Mouse (Mus musculus): Measurements from ENCODE around the gene Muc2. TPM values are rescaled to one million over a fixed set of nuclear protein-coding genes. Genes with fewer than 3 reads are reported as not detected.

The Muc2 gene
- total and polyA plus RNA-seq, 3 experiments, result 0.25 TPM; not detected in 2

GRCm38 (mm10) chr7:141699556-141700220 is 9.5 kb downstream of the Muc2 start:
- 80% methylated on average over 8 of the region's 8 CpGs for WGBS
- DNase-seq, result no peak
- Histone ChIP-seq H3K4me1 (ENCODE audit: control insufficient read depth, insufficient read depth, low read length) (no peaks in the 10 kb centered on the region), H3K27me3 (ENCODE audit: control insufficient read depth, insufficient read depth, low read length) (no peaks in the 10 kb centered on the region), H3K9ac (ENCODE audit: low read depth, low read length) (no peak overlapping the region), H3K27ac (no peak overlapping the region), H3K79me2 (replicated peaks; ENCODE audit: control insufficient read depth, insufficient read depth, low read length) (no peaks in the 10 kb centered on the region), H3K36me3 (ENCODE audit: control insufficient read depth, insufficient read depth, low read length) (no peaks in the 10 kb centered on the region), H3K4me3 (no peak overlapping the region)
- no peak for TF ChIP-seq EP300 (IDR thresholded peaks at IDR 0.05; ENCODE audit: insufficient read depth, low read depth, low read length)
- TF ChIP-seq CTCF (IDR thresholded peaks at IDR 0.05), result no peak
- no peak for TF ChIP-seq POLR2A (IDR thresholded peaks at IDR 0.05; ENCODE audit: insufficient read depth, low read depth, low read length)
- intact Hi-C loops (cut with DNase I), result no loop called here

- no peaks in the 10 kb centered on the region for H3K4me1 ChIP-seq (ENCODE audit: control insufficient read depth, insufficient read depth, low read length)
- no peaks in the 10 kb centered on the region for H3K27me3 ChIP-seq (ENCODE audit: control insufficient read depth, insufficient read depth, low read length)
- no peak for DNase-seq
- H3K4me3 ChIP-seq, result no peak overlapping the region
- TF ChIP-seq EP300 (IDR thresholded peaks at IDR 0.05; ENCODE audit: insufficient read depth, low read depth, low read length), result no peak
- no peak for TF ChIP-seq POLR2A (IDR thresholded peaks at IDR 0.05; ENCODE audit: insufficient read depth, low read depth, low read length)
- no peak for TF ChIP-seq CTCF (IDR thresholded peaks at IDR 0.05)
- H3K9ac ChIP-seq (ENCODE audit: low read depth, low read length), result no peak overlapping the region
- no peak overlapping the region for H3K27ac ChIP-seq
- intact Hi-C loops (cut with DNase I), result no loop called here
- WGBS, result 79% methylated on average over 7 of the region's 7 CpGs
- H3K36me3 ChIP-seq (ENCODE audit: control insufficient read depth, insufficient read depth, low read length), result no peaks in the 10 kb centered on the region
- H3K79me2 ChIP-seq (replicated peaks; ENCODE audit: control insufficient read depth, insufficient read depth, low read length), result no peaks in the 10 kb centered on the region
These were observed 57.4 kb downstream of the Muc2 start for GRCm38 (mm10) chr7:141747451-141748100.

- no peak overlapping the region for H3K9ac ChIP-seq (ENCODE audit: low read depth, low read length)
- intact Hi-C loops (cut with DNase I), result no loop called here
- no peaks in the 10 kb centered on the region for H3K79me2 ChIP-seq (replicated peaks; ENCODE audit: control insufficient read depth, insufficient read depth, low read length)
- no peaks in the 10 kb centered on the region for H3K36me3 ChIP-seq (ENCODE audit: control insufficient read depth, insufficient read depth, low read length)
- DNase-seq, result no peak
- WGBS, result 66% methylated on average over 6 of the region's 6 CpGs
- no peak overlapping the region for H3K27ac ChIP-seq
- H3K4me1 ChIP-seq (ENCODE audit: control insufficient read depth, insufficient read depth, low read length), result no peaks in the 10 kb centered on the region
- no peaks in the 10 kb centered on the region for H3K27me3 ChIP-seq (ENCODE audit: control insufficient read depth, insufficient read depth, low read length)
- H3K4me3 ChIP-seq, result no peak overlapping the region
- TF ChIP-seq POLR2A (IDR thresholded peaks at IDR 0.05; ENCODE audit: insufficient read depth, low read depth, low read length) (no peak), CTCF (IDR thresholded peaks at IDR 0.05) (no peak), EP300 (IDR thresholded peaks at IDR 0.05; ENCODE audit: insufficient read depth, low read depth, low read length) (no peak)
These were observed 62.4 kb downstream of the Muc2 start for GRCm38 (mm10) chr7:141752513-141752912.

- Histone ChIP-seq H3K79me2 (replicated peaks; ENCODE audit: control insufficient read depth, insufficient read depth, low read length) (no peaks in the 10 kb centered on the region), H3K4me3 (no peak overlapping the region), H3K27ac (no peak overlapping the region), H3K27me3 (ENCODE audit: control insufficient read depth, insufficient read depth, low read length) (no peaks in the 10 kb centered on the region), H3K4me1 (ENCODE audit: control insufficient read depth, insufficient read depth, low read length) (no peaks in the 10 kb centered on the region), H3K36me3 (ENCODE audit: control insufficient read depth, insufficient read depth, low read length) (no peaks in the 10 kb centered on the region), H3K9ac (ENCODE audit: low read depth, low read length) (no peak overlapping the region)
- DNase-seq, result peak; percentile 40 to 45
- intact Hi-C loops (cut with DNase I), result loop anchor here (1.0 kb wide), 1 partner anchor 169 kb away; no protein-coding TSS in a partner anchor
- 50% methylated on average over 4 of the region's 4 CpGs for WGBS
- TF ChIP-seq POLR2A (IDR thresholded peaks at IDR 0.05; ENCODE audit: insufficient read depth, low read depth, low read length) (no peak), CTCF (IDR thresholded peaks at IDR 0.05) (peak; percentile 77)
These were observed 65.7 kb downstream of the Muc2 start for GRCm38 (mm10) chr7:141755831-141756230.

GRCm38 (mm10) chr7:141758291-141758690 is 68.2 kb downstream of the Muc2 start:
- TF ChIP-seq EP300 (IDR thresholded peaks at IDR 0.05; ENCODE audit: insufficient read depth, low read depth, low read length) (no peak), CTCF (IDR thresholded peaks at IDR 0.05) (no peak)
- Histone ChIP-seq H3K4me1 (ENCODE audit: control insufficient read depth, insufficient read depth, low read length) (no peaks in the 10 kb centered on the region), H3K4me3 (no peak overlapping the region), H3K27me3 (ENCODE audit: control insufficient read depth, insufficient read depth, low read length) (no peaks in the 10 kb centered on the region), H3K27ac (no peak overlapping the region), H3K9ac (ENCODE audit: low read depth, low read length) (no peak overlapping the region), H3K36me3 (ENCODE audit: control insufficient read depth, insufficient read depth, low read length) (no peaks in the 10 kb centered on the region), H3K79me2 (replicated peaks; ENCODE audit: control insufficient read depth, insufficient read depth, low read length) (no peaks in the 10 kb centered on the region)
- DNase-seq, result no peak
- 42% methylated on average over 4 of the region's 4 CpGs for WGBS
- intact Hi-C loops (cut with DNase I), result no loop called here

- Histone ChIP-seq H3K4me3 (no peak overlapping the region), H3K27me3 (ENCODE audit: control insufficient read depth, insufficient read depth, low read length) (no peaks in the 10 kb centered on the region), H3K36me3 (ENCODE audit: control insufficient read depth, insufficient read depth, low read length) (no peaks in the 10 kb centered on the region), H3K27ac (no peak overlapping the region), H3K79me2 (replicated peaks; ENCODE audit: control insufficient read depth, insufficient read depth, low read length) (no peaks in the 10 kb centered on the region), H3K9ac (ENCODE audit: low read depth, low read length) (no peak overlapping the region), H3K4me1 (ENCODE audit: control insufficient read depth, insufficient read depth, low read length) (no peaks in the 10 kb centered on the region)
- TF ChIP-seq POLR2A (IDR thresholded peaks at IDR 0.05; ENCODE audit: insufficient read depth, low read depth, low read length) (no peak), CTCF (IDR thresholded peaks at IDR 0.05) (no peak), EP300 (IDR thresholded peaks at IDR 0.05; ENCODE audit: insufficient read depth, low read depth, low read length) (no peak)
- intact Hi-C loops (cut with DNase I), result no loop called here
- no peak for DNase-seq
- WGBS, result 77% methylated on average over 3 of the region's 3 CpGs
These were observed 80.4 kb downstream of the Muc2 start for GRCm38 (mm10) chr7:141770521-141770920.
